Mouse (Mus musculus): ENCODE measurements around the gene Ren1.

Gene Ren1

GRCm38 (mm10) chr1:133377547-133377946, 27.2 kb downstream of the Ren1 start:
- no peak for DNase-seq (ENCODE audit: low read depth, low spot score)

DNA sequence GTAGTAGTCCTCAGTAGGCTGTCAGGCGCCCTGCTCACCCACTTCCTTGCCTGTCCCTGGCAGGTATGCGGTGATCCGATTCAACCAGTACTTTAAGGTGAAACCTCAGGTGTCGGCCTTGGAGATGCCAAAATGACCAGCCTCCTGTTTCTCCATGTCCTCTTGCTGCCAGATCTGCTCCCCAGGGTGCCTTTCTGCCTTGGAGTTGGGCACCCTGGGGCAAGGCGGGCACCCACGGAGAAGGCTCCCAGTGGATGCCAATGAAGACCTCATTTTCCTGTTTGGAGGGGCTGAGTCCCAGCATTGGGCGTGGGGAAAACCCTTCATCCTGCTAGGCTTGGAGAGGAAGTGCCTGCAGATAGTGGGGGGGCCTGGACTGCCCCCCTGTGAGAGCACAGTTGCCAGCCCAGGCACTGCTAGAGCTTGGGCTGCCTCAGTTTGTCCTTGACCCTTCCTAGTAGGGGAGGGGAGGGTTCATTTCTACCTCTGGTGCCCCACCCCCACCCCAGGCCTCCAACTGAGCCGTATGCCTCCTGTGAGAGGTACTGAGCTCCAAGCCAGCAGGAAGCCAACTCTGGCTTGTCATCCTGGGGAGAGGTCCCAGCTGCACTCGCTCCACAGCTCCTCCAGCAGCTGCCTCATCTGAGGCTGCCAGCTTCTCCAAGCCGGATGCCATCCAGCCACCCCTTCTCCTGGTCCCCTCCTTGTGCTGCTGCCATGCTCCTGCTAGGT, 29.1 kb downstream of the Ren1 start:
- DNase-seq (ENCODE audit: low read depth, low spot score), result no peak

GRCm38 (mm10) chr1:133379986-133380320, 29.6 kb downstream of the Ren1 start:
- no peak for DNase-seq (ENCODE audit: low read depth, low spot score)

DNA sequence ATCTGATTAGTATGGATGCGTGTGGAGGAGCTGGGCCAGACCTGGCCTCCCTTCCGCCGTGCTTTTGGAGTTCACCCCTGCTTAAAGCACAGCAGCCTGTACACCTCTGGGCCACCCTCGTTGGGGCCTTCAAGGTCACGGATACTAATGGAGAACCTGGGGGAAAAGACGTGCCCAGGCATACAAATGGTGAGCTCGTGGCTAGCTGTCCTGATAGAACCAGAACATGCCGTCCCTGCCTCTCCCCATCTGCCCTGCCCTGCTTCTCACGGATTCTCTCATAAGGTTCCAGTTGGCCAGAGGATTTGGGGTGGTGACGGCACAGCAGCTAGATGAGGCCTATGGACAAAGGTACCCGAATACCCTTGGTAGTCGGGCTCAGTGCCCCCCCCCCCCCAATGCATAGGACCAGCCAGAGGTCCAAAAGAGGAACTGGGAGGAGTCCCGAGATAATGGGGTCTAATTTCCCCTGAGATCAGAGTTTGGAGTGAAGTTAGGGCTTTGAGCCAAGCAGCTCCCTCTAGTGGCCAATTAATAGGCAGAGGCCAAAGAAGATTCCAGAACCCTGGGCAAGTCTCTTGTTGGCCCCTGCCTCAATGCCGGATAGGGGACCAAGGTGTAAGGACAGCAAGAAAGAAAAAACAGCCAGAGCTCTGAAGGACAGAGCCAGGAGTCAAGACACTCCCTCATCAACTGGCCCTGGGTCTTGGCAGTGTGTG, 30.2 kb downstream of the Ren1 start:
- DNase-seq (ENCODE audit: low read depth, low spot score), result no peak

DNA sequence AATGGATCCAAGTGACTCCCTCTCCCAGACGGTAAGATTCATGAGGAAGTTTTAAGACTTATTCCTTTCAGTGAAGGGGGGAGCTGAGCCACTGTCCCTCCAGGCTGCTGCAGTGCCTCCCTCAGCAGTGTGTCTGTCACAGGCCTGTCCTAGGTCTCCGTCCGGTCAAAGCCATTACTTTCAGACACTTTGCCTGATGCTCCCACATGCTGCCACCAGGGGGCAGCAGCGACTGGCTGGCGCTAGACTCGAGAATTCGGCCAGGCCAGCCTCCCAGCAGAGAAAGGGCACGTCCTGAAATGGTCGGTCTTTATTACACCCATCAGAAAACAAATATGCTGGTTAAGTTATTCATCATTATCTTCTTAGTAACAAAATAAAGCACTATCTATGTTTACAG, 31.7 kb downstream of the Ren1 start:
- peak; percentile 42 for DNase-seq (ENCODE audit: low read depth, low spot score)

DNA sequence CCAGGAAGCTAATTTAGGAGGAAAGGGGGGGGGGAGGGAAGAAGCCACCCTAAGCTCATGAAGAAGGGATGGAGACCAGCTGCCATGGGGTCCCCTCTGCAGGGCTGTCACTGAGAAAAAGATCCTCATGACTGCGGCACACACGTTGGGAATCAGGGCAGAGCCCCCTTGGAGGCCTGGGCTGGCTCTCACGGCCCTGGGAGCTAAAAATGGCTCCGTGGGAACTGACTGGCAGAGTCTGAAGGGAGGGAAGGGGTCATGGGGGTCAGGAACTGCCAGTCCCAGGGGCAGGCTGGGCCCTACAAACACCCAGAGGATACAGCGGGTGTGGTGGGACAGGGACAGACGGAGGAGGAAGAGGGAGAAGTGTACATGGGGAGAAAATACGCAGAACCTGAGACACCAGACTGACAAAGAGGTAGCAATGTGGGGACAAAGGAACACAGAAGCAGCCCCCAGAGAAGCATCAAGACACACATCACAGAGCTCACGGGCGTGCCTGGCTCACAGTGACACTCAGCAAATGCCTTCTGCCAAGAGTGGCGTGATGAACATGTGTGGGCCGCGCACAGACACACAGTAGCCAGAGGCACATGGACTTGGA, 32.3 kb downstream of the Ren1 start:
- DNase-seq (ENCODE audit: low read depth, low spot score), result no peak

DNA sequence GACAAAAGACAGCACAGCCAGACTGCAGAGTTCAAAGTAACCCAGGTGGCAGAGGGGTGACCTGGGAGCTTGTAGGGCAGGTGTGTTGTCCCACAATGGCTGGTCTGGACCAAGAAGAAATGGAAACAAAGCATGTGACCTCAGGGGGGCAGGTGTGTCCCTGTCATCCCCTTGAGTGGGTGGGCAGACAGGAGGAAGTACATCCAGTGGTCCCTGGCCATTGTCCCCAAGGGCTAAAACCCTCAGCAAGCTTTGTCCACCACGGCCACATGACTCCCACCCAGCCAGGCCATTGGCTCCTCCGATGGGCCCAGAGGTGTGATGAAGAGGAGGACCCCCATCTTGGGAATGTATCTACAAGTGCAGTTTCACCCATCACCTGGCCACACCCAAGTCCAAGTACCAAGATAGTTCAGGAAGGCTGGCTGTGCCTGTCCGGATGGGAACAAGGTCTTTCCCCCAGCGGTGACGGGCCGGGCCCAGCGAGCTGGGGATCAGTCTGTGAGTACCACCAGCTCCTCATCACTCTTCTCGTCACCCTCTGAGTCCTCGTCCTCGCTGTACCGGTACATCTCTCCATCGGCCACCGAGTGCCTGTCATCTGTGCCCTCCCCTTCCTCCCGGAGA, 33.0 kb downstream of the Ren1 start:
- DNase-seq (ENCODE audit: low read depth, low spot score), result no peak

DNA sequence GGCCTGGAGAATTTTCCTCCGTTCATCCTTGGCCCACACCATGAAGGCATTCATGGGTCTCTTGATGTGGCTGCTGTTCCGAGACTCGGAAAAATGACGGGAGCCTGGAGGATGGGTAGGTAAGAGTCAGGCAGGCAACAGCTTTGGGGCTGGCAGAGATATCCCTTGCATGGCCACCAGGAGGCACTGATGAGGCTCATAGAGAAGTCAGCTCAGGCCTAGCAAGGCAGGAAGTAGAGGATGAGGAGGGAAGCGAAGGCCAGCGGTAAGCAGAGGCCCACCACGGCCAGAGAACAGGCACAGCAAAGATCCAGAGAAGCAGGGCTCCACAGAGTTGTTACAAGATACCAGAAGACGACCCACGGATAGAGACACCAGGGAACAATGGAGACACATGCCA, 35.2 kb downstream of the Ren1 start:
- DNase-seq (ENCODE audit: low read depth, low spot score), result no peak

GRCm38 (mm10) chr1:133386209-133386608, 35.9 kb downstream of the Ren1 start:
- no peak for DNase-seq (ENCODE audit: low read depth, low spot score)

- DNase-seq (ENCODE audit: low read depth, low spot score), result no peak
Observed at GRCm38 (mm10) chr1:133387539-133388268, 37.4 kb downstream of the Ren1 start.

GRCm38 (mm10) chr1:133394702-133395101, 44.4 kb downstream of the Ren1 start:
- no peak for DNase-seq (ENCODE audit: low read depth, low spot score)

- DNase-seq (ENCODE audit: low read depth, low spot score), result no peak
Observed at GRCm38 (mm10) chr1:133396693-133397092, 46.4 kb downstream of the Ren1 start.

DNA sequence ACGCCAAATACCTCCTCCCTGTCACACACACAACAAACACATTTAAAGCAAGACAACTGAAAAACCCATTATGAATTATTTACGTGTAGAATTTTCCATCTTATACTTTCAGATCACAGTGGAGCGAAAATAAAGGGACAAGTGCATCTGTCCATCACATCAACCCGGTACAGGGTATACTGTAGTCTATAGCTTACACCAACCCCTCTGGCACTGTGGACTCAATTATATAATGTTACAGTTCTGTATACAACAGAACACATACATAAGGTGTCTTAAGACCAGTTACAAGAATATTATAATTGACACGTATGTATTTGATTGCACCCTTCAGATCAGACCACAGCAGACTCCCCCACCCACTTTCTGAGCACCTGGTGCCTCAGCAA, 46.8 kb downstream of the Ren1 start:
- no peak for DNase-seq (ENCODE audit: low read depth, low spot score)

DNA sequence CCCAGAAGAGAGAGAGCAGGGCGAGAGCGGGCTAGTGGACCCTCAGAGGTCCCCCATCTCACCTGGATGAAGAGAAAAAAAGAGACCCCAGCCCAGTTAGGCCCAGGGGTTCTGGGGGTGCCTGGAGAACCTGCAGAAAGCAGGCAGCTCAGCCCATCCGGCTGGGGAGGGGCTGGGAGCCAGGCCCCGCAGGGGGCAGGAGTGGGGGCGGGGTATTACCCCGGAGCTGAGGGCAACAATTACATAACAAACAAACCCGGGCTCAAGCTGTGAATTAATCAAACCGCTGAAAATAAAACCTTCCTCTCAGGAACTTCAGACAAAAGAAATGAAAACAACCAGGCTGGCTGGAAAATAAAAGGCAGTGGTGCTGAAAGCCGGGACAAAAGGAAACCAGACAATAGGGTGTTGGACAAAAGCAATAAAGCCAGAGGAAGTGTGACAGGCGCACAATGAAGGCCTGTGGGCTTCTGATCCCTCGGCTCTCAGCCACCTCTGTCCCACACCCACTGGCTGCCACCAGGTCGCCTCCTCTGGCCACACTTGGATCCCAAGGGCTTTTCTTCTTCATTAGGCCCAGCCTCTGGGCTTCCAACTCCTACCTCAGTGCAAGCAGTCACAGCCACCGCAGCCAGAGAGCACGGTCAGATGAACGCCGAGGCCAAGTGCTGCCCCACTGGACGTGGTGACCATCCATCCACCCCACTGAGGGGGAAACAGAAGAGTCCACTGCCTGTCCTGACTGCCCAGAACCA, 47.4 kb downstream of the Ren1 start:
- DNase-seq (ENCODE audit: low read depth, low spot score), result no peak

GRCm38 (mm10) chr1:133400014-133400725, 49.9 kb downstream of the Ren1 start:
- DNase-seq (ENCODE audit: low read depth, low spot score), result no peak

DNA sequence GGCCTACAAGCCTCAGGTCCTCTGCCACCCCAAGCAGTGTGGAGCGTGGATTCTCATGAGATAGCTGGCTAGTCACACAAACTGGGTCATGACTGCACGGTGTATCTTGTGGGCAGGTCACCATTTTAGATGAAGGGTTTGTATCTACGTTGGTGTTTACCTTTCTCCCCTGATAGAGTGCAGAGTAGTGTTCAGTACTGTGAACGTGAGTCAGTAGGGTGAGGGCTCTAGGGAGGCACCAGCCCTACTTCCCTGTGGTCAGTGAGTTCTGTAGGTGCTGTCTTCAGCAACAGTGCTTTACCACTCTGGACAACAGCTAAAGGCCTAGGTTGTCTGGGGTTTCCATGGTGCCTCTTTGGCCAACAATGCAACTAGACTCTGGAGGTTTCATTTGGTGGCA, 53.7 kb downstream of the Ren1 start:
- DNase-seq (ENCODE audit: low read depth, low spot score), result no peak

DNA sequence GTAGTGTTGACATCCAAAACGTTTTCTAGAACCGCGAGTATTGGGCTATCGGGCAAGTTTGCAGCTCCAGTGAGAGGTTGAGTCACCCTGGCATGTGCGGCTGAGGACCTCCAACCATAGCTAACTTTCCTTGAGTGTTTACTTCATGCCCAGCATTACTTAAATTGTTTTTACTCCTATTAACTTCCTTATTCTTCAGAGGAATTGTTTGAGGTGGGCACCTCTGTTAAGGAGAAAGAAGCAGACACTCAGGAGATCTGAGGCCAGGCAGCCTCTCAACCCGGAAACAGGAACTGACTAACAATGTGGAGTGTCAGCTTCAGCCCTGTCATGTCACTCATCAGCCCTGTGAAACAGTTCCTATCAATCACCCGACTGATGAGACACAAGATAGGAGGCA, 56.3 kb downstream of the Ren1 start:
- DNase-seq (ENCODE audit: low read depth, low spot score), result no peak

- DNase-seq (ENCODE audit: low read depth, low spot score), result no peak
Observed at GRCm38 (mm10) chr1:133407436-133407835, 57.1 kb downstream of the Ren1 start.

- DNase-seq (ENCODE audit: low read depth, low spot score), result no peak
Observed at GRCm38 (mm10) chr1:133408321-133408720, 58.0 kb downstream of the Ren1 start.

DNA sequence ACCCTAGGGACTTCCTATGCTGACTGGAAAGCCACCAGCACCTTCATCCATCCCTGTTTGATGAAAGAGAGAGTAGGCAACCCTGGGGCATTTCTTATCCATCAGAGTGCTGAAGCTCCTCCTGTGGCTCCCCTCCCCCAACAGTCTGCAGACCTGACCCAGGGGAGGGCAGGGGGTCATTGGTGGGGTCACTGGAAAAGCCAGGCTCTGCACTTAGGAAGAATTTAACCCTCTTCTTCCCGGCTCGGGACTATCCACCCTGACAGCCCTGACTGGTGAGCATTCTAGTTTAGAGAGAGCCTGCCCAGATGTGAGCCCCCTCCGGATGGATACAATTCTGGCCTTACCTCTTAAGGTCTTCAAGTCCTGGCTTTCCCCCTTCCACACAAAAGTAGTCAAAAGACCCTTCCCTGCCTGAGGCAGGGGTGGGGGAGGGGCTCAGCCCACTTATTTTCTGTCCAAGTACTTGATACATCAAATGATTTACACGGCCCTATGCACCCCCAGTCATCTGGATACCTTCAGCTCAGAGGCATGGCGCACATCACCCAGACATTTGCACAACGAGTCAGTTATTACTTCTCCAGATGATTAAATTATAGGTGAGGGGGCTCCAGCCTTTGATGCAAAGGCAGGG, 58.7 kb downstream of the Ren1 start:
- DNase-seq (ENCODE audit: low read depth, low spot score), result no peak

Measured in c-Kit-negative CD71-positive TER-119-positive erythroid progenitor cells, embryonic 14.5 days (primary cell).